Mouse (Mus musculus) ES-E14 (cell line): Measurements from ENCODE around the gene Gm20458.

Source experiments
- CHD2 ChIP-seq: IDR thresholded peaks from 2 replicates; pipeline ENCODE4 v1.6.1; 2014; ENCODE audit warnings: mild to moderate bottlenecking, low read depth, low read length, inconsistent platforms
- HCFC1 ChIP-seq: IDR thresholded peaks from 2 replicates; pipeline ENCODE4 v1.6.1; 2012; ENCODE audit warnings: low read length, inconsistent platforms, borderline replicate concordance; ENCODE audit not compliant: insufficient read depth
- ZC3H11A ChIP-seq: IDR thresholded peaks from 2 replicates; pipeline ENCODE4 v1.6.1; 2012; ENCODE audit warnings: low read depth, mild to moderate bottlenecking, inconsistent platforms, low read length, borderline replicate concordance
- ZNF384 ChIP-seq: IDR thresholded peaks from 2 replicates; pipeline ENCODE4 v1.6.1; 2012; ENCODE audit warnings: low read depth, low read length, inconsistent platforms

DNA sequence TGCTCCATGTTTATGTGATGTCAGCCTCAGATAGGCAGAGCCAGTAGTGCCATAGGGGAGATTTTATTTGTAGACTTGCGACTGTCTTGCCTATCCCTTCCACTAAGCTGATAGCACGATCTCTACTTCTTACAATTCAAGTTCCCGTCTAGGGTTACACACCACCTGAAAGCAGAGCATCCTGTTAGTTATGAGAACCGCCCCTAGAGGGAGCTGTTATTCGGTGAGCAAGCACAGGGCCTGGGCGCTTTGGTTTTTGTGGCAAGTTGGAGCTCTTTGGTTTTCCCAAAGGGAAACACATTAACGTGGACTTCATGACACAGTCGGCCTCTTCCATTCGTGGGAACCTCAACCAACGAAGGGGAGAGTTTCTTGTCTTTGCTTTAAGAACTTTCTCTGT lies 9.5 kb downstream of the Gm20458 start:
- TF ChIP-seq ZNF384 (no peak), ZC3H11A (no peak), CHD2 (no peak), HCFC1 (no peak)
